Mouse (Mus musculus) frontal cortex, postnatal 25 days (tissue): ENCODE results near the gene Trim2.
A peak's percentile ranks its signal among the peaks of the same experiment; 100 is the strongest.

ENCODE experiments used
- DNase-seq, 2 experiments: peaks; one replicate each; pipeline ENCODE4 v3.0.0; 2022; ENCODE audit warnings: low spot score in 2 of 2

Trim2 gene

GRCm38 (mm10) chr3:84324000-84324399, 17.3 kb upstream of the Trim2 start:
- no peak for DNase-seq

- DNase-seq: no peak
Measured at GRCm38 (mm10) chr3:84319504-84319903, 12.8 kb upstream of the Trim2 start.

GRCm38 (mm10) chr3:84318865-84319264, 12.2 kb upstream of the Trim2 start:
- no peak for DNase-seq

GRCm38 (mm10) chr3:84314651-84315191, 8.0 kb upstream of the Trim2 start:
- DNase-seq: peak in 1 of 2 experiments; percentile 33

- DNase-seq: no peak
Measured at GRCm38 (mm10) chr3:84313801-84314541, 7.3 kb upstream of the Trim2 start.

GRCm38 (mm10) chr3:84313003-84313800, 6.5 kb upstream of the Trim2 start:
- peak; percentile 26 to 39 for DNase-seq

GRCm38 (mm10) chr3:84312326-84312725, 5.6 kb upstream of the Trim2 start:
- DNase-seq: no peak

- DNase-seq: no peak
Measured at GRCm38 (mm10) chr3:84307516-84307915, 839 bp upstream of the Trim2 start.

GRCm38 (mm10) chr3:84305722-84306510, 761 bp downstream of the Trim2 start:
- DNase-seq: no peak

- peak; percentile 49 to 63 for DNase-seq
Measured at GRCm38 (mm10) chr3:84305010-84305692, 1.5 kb downstream of the Trim2 start.

- peak; percentile 39 to 57 for DNase-seq
Measured at GRCm38 (mm10) chr3:84304339-84305009, 2.2 kb downstream of the Trim2 start.

- DNase-seq: no peak
Measured at GRCm38 (mm10) chr3:84303395-84303949, 3.2 kb downstream of the Trim2 start.

GRCm38 (mm10) chr3:84302273-84302672, 4.4 kb downstream of the Trim2 start:
- peak in 1 of 2 experiments; percentile 20 for DNase-seq

GRCm38 (mm10) chr3:84301674-84302073, 5.0 kb downstream of the Trim2 start:
- DNase-seq: no peak

GRCm38 (mm10) chr3:84298186-84298585, 8.5 kb downstream of the Trim2 start:
- DNase-seq: no peak

GRCm38 (mm10) chr3:84296676-84297075, 10.0 kb downstream of the Trim2 start:
- DNase-seq: no peak

- DNase-seq: no peak
Measured at GRCm38 (mm10) chr3:84294734-84295133, 11.9 kb downstream of the Trim2 start.

- DNase-seq: no peak
Measured at GRCm38 (mm10) chr3:84293666-84294595, 12.7 kb downstream of the Trim2 start.

- DNase-seq: no peak
Measured at GRCm38 (mm10) chr3:84292238-84292637, 14.4 kb downstream of the Trim2 start.
